Mouse (Mus musculus) left cerebral cortex, adult 11 months (tissue): Measurements from ENCODE around the gene Krtap4-9.
"Not testable (repeated sequence)": the region's sequence is repeated elsewhere in the genome, so short reads cannot be mapped to it uniquely, and the experiment has no call there.

Source experiments
- DNase-seq: peaks from one replicate; pipeline ENCODE4 v3.0.0; 2022; ENCODE audit warnings: low spot score

Gene Krtap4-9

GRCm38 (mm10) chr11:99784900-99785299, at the start of gene Krtap4-9:
Krtap4-9 (plus strand) TSS chr11:99785200.
- not testable (repeated sequence) for DNase-seq

DNA sequence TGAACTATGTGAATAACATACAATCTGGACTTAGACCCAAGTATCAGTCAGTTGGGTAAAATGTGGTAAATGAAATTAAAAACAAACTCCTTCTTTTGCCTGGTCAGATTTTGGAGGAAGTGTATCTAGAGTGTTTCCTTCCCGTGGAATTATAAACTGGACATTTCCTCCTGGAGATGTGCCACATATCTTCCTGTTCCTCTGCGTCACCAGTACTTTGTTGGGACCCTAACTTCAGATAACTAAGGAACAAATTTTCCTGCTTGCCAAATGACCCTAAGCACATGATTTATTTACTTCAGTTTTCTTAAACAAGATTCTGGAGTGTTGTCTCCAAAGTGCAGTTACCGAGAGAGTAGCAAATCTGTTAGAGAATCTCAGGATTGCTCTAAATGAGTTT, 41.0 kb upstream of the Krtap4-9 start:
- DNase-seq, result no peak

DNA sequence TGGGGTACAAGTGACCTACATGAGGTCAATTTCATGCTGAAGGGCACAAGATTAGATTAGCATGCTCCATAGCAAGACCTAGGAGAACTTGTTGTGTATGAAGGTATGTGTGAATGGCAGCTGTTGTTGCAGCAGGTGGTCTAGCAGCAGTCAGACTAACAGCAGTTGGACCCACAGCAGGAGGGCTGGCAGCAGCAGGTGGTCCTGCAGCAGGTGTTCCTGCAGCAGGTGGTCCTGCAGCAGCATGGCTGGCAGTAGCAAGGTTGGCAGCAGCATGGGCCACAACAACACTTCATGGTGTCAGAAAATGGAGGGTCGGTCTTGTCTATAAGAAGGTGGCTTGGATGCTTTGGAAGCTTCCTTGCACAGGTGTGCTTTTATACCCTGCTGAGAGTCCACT, 26.1 kb upstream of the Krtap4-9 start:
- DNase-seq, result no peak

DNA sequence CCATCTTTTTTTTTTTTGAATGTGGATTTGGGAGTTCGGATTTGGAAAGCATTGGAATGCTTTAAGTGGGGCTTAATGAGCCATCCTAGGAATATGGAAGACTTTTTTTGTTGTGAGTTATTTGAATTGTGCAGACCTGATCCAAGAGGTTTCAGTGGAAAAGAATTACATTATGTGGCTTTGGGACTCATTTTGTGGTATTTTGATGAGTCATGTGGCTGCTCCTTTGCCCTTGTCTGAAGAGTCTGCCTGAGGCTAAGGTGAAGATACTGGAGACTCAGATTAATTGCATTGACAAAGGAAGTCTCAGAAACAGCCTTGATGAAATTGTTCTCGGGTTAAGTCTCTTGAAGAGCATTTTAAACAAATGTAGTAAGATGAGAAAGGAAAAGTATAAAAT, 16.6 kb upstream of the Krtap4-9 start:
- DNase-seq, result no peak

DNA sequence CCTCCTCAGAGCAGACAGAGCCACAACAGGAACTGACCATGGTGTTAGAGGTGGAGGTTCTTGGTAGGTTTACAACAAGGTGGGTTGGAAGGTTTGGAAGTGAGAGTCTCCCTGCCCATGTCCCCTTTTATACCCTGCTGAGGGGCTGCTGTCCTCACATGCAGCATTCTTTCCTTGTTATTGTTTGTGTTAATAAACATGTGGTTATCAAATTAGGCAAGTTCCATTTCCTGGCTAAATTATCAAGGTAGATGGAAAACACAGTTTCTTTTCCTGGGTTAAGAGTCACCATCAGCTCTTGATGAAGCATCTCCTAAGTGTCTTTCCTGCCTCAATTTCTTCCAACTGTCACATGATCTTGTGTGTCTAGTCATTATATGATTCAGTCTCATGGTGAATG, 12.2 kb upstream of the Krtap4-9 start, which contains the start of gene Gm11595:
Gm11595 (minus strand) TSS at position 101 of the 400 bp plus-strand sequence.
- DNase-seq, result not testable (repeated sequence)

DNA sequence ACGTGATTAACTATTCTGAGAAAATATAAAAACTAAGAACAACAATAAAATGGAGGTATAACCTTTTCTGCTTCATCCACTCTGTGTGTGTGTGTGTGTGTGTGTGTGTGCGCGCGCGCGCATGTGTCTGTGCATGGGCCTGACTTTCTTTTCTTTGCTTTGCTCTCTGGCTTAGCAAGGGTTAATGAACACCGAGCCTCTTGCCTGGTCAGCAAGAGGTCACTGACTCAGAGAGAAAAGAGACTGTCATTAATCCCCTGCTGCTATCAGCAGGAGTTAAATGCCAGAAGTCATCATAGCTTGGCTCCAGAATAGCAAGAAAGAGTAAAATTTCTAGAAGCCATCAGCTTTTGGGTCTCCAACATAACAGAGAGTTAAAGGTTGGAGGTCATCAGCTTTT, 6.6 kb upstream of the Krtap4-9 start:
- DNase-seq, result no peak

DNA sequence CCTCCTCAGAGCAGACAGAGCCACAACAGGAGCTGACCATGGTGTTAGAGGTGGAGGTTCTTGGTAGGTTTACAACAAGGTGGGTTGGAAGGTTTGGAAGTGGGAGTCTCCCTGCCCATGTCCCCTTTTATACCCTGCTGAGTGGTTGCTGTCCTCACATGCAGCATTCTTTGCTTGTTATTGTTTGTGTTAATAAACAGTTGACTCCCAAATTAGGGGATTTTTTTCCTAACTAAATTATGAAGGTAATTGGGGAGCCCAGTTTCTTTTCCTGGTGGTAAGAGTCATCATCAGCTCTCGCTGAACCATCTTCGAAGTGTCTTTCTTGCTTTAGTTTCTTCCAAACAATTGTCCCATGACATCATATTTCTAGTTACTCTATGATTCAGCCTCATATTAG, 4.4 kb upstream of the Krtap4-9 start, which contains the start of gene Krtap4-8:
Krtap4-8 (minus strand) TSS at position 101 of the 400 bp plus-strand sequence.
- DNase-seq, result no peak

DNA sequence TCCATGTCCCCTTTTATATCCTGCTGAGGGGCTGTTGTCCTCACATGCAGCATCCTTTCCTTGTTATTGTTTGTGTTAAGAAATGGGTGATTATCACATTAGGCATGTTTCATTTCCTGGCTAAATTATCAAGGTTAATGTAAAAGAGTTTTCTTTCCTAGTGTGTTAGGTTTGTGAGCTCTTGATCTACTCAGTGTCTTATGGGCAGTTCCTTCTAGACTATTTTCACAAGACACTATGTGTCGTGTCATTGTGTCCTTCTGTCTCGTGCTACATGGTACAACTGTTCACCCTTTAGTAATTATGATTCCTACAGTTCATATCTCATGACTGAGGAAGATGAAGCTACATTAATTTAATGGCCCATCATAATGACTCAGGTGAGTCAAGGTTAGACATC, 8.4 kb downstream of the Krtap4-9 start, which contains the start of gene Gm11596:
Gm11596 (minus strand) TSS at position 101 of the 400 bp plus-strand sequence.
- DNase-seq, result no peak

- DNase-seq, result not testable (repeated sequence)
Observed at GRCm38 (mm10) chr11:99798832-99799231, 13.8 kb downstream of the Krtap4-9 start, which contains the start of gene Gm11569. Gm11569 (minus strand) TSS chr11:99798932.

GRCm38 (mm10) chr11:99804346-99804745, 19.3 kb downstream of the Krtap4-9 start, which contains the start of gene Gm11554:
Gm11554 (minus strand) TSS chr11:99804446.
- not testable (repeated sequence) for DNase-seq

GRCm38 (mm10) chr11:99809792-99810191, 24.8 kb downstream of the Krtap4-9 start, which contains the start of gene Krtap4-13:
Krtap4-13 (minus strand) TSS chr11:99809892.
- DNase-seq, result not testable (repeated sequence)

GRCm38 (mm10) chr11:99815566-99815965, 30.6 kb downstream of the Krtap4-9 start, which contains the start of gene Gm11564:
Gm11564 (minus strand) TSS chr11:99815666.
- not testable (repeated sequence) for DNase-seq
